Mouse (Mus musculus) hindbrain, embryonic 12.5 days (tissue): ENCODE results near the gene Rerg. TPM values are rescaled to one million over a fixed set of nuclear protein-coding genes. Genes with fewer than 3 reads are reported as not detected.

Experiments used
- ATAC-seq: fragments of 200-750 bp; cut with Nextera tagmentation; 2 replicates; pipeline ENCODE4 v1.8.0; 2017; ENCODE audit warnings: moderate TSS enrichment; ENCODE audit not compliant: low FRiP score
- H3K27ac ChIP-seq: fragments of 300-500 bp; sonication (generic); 2 replicates; pipeline ENCODE4 v1.5.1; 2016; ENCODE audit warnings: mild to moderate bottlenecking
- H3K27me3 ChIP-seq: fragments of 300-500 bp; sonication (generic); 2 replicates; pipeline ENCODE4 v1.6.1; 2016; ENCODE audit warnings: mild to moderate bottlenecking
- H3K36me3 ChIP-seq: fragments of 300-500 bp; sonication (generic); 2 replicates; pipeline ENCODE4 v1.6.1; 2016; ENCODE audit warnings: mild to moderate bottlenecking
- H3K4me1 ChIP-seq: fragments of 300-500 bp; sonication (generic); 2 replicates; pipeline ENCODE4 v1.6.1; 2016
- H3K4me2 ChIP-seq: fragments of 300-500 bp; sonication (generic); replicated peaks from 2 replicates; pipeline ENCODE4 v1.6.1; 2016; ENCODE audit warnings: mild to moderate bottlenecking
- H3K4me3 ChIP-seq: fragments of 300-500 bp; sonication (generic); 2 replicates; pipeline ENCODE4 v1.5.1; 2016; ENCODE audit warnings: mild to moderate bottlenecking
- H3K9ac ChIP-seq: fragments of 300-500 bp; sonication (generic); 2 replicates; pipeline ENCODE4 v1.6.1; 2016; ENCODE audit warnings: mild to moderate bottlenecking, moderate library complexity
- H3K9me3 ChIP-seq: fragments of 300-500 bp; sonication (generic); replicated peaks from 2 replicates; pipeline ENCODE4 v1.6.1; 2016; ENCODE audit warnings: mild to moderate bottlenecking
- WGBS: fragments of 180-500 bp; shearing (Covaris S2); methylation state at CpG from one replicate; pipeline ENCODE4 v1.1.7; 2016; 5-methylcytosine and 5-hydroxymethylcytosine counted together
- polyA plus RNA-seq: library from polyadenylated mRNA; unstranded; fragments of >200 nt; fragmentation: Nextera tagmentation; extraction: Ambion mirVana; gene quantifications from 2 replicates; pipeline ENCODE4 v1.2.1, GENCODE M21; 2016

The Rerg gene
- polyA plus RNA-seq, 1 experiment from 2014 or later, result 3.0 TPM

DNA sequence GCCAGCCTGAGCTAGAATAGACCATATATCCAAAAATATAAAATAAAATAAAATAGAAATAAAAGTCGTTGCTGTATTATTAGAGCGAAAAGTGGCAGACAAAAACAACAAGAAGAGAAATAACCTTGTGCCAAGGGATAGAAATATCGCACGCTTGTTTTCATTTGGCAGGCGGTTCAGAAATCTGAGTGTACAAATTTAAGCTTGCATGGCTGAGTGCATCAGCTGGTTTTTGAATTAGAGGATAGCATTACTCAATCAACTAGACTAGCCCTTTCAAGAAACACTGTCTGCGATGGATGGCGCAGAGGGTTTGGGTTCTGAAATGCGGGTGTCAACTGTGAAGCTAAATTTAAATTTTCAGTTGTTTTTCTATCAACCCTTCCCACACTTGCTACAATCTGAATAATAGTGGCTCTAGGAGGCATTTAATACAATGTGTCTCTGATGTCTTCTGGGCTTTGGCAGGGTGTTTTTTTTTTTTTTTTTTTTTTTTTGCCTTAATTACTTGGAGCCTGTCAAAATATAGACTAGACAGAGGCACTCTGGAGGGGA is 10.8 kb downstream of the Rerg start:
- peaks cover 2% of the 10 kb centered on the region; the same call in 1 of the 2 replicates for H3K4me1 ChIP-seq
- no peak overlapping the region for H3K4me3 ChIP-seq
- no peak overlapping the region for H3K9ac ChIP-seq
- H3K27ac ChIP-seq, result no peak overlapping the region
- no peak overlapping the region for H3K4me2 ChIP-seq
- ATAC-seq, result no peak
- H3K9me3 ChIP-seq, result no peaks in the 10 kb centered on the region
- no peaks in the 10 kb centered on the region for H3K27me3 ChIP-seq
- 88% methylated on average over 8 of the region's 8 CpGs for WGBS
- H3K36me3 ChIP-seq, result no peaks in the 10 kb centered on the region

DNA sequence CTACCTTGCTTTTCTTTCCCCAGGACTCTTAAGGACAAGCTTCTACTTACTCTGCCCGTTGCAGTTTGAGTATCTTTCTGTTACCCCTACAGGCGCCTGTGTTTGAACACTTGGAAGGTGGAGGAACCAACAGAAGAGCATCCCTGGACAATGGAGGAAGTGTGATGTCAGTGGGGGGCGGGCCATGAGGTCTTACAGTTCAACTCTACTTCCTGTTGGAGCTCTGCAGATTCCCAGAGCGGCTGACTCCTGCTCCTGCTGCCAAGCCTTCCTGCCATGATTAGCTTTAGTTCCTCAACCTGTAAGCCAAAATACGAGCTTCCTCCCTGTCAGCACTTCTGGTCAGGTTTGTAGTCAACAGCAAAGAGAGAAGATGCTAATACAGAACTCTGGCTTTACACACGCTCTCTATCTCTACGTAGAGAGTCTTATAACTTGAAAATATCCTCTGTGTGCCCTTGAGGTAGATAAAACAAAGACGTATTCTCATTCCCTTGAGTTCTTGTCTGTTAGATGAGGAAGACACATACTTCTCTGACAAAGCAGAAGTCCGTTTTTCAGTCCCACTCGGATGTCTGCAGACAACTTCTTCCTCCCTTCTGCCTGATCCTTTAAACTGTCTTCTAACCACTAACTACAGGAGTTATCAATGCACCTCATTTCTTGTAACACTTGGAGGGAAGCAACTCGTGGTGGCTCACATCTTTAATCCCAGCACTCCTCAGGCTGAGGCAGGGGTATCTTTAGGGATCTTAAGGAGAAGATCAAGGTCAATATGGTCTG is 13.7 kb downstream of the Rerg start:
- Histone ChIP-seq H3K9ac (no peak overlapping the region), H3K27me3 (no peaks in the 10 kb centered on the region), H3K27ac (no peak overlapping the region), H3K9me3 (no peaks in the 10 kb centered on the region), H3K4me1 (peaks cover 2% of the 10 kb centered on the region; the same call in 1 of the 2 replicates), H3K4me2 (no peak overlapping the region), H3K36me3 (no peaks in the 10 kb centered on the region), H3K4me3 (no peak overlapping the region)
- WGBS, result 83% methylated on average over 11 of the region's 11 CpGs
- no peak for ATAC-seq

DNA sequence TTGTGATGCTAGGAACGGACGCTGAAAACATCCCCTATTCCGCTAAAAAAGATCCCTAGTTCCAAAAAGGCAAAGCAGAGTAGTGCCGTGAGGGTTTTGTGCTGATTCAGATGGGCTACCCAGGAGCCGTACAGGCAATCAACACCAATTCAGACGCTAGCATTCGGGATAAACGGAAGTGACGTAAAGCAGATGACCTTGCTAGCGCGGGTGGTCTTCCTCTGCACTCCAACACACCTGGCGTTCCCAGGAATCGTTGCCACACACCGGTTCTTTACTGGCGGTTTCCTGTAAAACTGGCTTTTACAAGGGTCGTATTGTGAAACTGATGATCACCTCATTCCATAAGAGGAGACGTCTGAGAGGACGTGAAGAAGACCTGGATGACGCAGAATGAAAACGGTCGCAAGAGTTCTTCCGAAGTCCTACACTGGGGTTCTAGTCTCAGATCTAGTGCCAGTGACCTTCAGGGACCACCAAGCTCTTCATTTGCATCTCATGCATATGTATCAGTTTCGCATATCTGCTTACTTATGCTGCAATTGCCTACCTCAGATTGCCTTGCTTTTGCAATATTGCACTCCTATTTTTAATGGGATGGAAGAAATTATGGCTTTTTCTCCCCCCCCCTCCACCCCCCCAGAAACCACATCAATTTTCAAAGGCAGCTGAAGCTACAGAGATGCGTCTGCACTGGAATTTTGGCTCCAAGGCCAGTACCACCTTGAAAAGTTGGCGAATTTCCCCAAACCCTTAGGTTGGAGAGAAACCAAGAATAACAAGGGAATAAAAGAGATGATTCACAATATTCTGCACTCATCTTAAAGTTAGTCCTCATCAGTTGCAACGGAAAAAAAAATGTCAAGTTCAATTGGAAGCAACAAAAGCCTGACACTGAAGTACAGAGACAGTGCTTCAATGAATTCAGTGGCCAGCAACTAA is 14.8 kb downstream of the Rerg start:
- WGBS, result 66% methylated on average over 26 of the region's 26 CpGs
- Histone ChIP-seq H3K9ac (no peak overlapping the region), H3K36me3 (no peaks in the 10 kb centered on the region), H3K27me3 (no peaks in the 10 kb centered on the region), H3K4me1 (peaks cover 2% of the 10 kb centered on the region; the same call in 1 of the 2 replicates), H3K9me3 (no peaks in the 10 kb centered on the region), H3K27ac (no peak overlapping the region), H3K4me2 (no peak overlapping the region), H3K4me3 (no peak overlapping the region)
- no peak for ATAC-seq

DNA sequence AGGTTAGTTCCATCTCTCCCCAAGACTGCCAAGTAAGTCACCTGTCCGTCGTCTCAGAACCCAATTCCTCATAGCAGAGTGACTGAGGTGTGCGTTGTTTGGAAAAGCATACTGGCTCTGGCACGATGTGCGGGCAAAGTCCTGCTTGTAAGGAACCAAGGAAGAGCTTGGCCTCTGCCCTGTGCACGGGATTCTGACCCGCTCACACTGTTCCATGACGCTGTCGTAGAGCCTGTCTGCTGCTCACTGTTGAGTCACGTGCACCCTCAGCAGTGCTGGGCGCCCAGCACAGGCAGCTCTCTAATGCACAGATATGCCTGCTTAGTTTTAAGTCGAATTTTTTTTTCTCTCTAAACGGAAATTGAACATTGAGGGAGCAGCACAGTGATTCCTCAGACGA is 17.3 kb downstream of the Rerg start:
- ATAC-seq, result no peak
- Histone ChIP-seq H3K27me3 (no peaks in the 10 kb centered on the region), H3K9me3 (no peaks in the 10 kb centered on the region), H3K9ac (no peak overlapping the region), H3K4me2 (no peak overlapping the region), H3K4me3 (no peak overlapping the region), H3K36me3 (no peaks in the 10 kb centered on the region), H3K27ac (no peak overlapping the region), H3K4me1 (peaks cover 2% of the 10 kb centered on the region; the same call in 1 of the 2 replicates)
- WGBS, result 94% methylated on average over 14 of the region's 14 CpGs

DNA sequence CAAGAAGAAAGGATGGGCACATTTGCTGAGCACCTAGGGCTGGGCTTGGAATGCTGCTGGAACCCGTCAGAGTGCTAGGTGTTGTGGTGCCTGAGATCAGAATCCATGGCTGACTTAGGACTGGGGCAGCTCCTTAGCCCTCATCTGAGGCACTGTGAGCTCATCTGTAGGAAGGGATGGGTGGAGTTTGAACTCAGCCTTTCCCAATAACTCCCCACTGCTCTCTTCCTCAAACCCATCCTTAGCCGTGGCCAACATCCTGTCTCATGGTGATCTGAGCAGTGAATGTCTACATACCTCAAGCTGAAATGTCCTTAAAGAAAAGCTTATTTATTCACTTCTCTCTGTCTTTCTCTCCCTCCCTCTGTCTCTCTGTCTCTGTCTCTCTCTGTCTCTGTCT is 19.3 kb downstream of the Rerg start:
- H3K4me3 ChIP-seq, result no peak overlapping the region
- H3K36me3 ChIP-seq, result no peaks in the 10 kb centered on the region
- peaks cover 2% of the 10 kb centered on the region; the same call in 1 of the 2 replicates for H3K4me1 ChIP-seq
- no peaks in the 10 kb centered on the region for H3K27me3 ChIP-seq
- ATAC-seq, result no peak
- H3K27ac ChIP-seq, result no peak overlapping the region
- H3K4me2 ChIP-seq, result no peak overlapping the region
- 86% methylated on average over 2 of the region's 2 CpGs for WGBS
- H3K9ac ChIP-seq, result no peak overlapping the region
- no peaks in the 10 kb centered on the region for H3K9me3 ChIP-seq

DNA sequence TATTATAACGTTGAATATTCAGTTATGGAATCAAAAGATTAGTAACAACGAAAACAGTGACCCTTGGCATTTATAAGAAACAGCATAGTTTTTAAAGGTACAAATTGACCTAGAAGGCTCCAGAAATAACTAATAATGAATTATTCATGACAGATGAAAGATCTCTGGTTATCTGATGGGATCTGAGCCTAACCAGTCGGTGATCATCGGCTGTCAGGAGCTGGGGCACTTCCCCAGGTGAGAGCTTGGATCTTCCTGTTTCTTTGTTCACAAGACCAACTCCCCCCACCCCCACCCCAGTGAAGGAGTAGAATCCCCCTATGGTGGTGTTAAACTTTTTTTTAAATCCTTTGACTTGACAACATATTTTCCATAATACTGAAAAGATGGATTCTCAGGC is 20.5 kb downstream of the Rerg start:
- no peak overlapping the region for H3K27ac ChIP-seq
- no peak overlapping the region for H3K4me3 ChIP-seq
- H3K36me3 ChIP-seq, result no peaks in the 10 kb centered on the region
- 0 out of 2 replicates have a peak, but pooled peaks cover under 1% of the 10 kb centered on the region for H3K4me1 ChIP-seq
- no peaks in the 10 kb centered on the region for H3K27me3 ChIP-seq
- H3K9ac ChIP-seq, result no peak overlapping the region
- H3K4me2 ChIP-seq, result no peak overlapping the region
- WGBS, result 84% methylated on average over 4 of the region's 4 CpGs
- no peak for ATAC-seq
- no peaks in the 10 kb centered on the region for H3K9me3 ChIP-seq

DNA sequence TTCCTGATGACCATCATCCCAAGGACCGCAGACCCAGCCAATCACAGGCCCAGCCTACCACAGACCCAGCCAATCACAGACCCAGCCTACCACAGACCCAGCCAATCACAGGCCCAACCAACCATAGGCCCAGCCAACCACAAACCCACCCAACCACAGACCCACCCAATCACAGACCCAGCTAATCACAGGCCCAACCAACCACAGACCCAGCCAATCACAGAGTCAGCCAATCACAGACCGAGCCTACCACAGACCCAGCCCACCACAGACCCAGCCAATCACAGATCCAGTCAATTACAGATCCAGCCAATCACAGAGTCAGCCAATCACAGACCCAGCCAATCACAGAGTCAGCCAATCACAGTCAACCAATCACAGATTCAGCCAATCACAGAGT is 23.4 kb downstream of the Rerg start:
- 96% methylated on average over 2 of the region's 2 CpGs for WGBS
- Histone ChIP-seq H3K27me3 (no peaks in the 10 kb centered on the region), H3K9ac (no peak overlapping the region), H3K4me2 (no peak overlapping the region), H3K36me3 (no peaks in the 10 kb centered on the region), H3K4me3 (no peak overlapping the region), H3K9me3 (no peaks in the 10 kb centered on the region), H3K4me1 (peaks cover 14% of the 10 kb centered on the region), H3K27ac (no peak overlapping the region)
- no peak for ATAC-seq

DNA sequence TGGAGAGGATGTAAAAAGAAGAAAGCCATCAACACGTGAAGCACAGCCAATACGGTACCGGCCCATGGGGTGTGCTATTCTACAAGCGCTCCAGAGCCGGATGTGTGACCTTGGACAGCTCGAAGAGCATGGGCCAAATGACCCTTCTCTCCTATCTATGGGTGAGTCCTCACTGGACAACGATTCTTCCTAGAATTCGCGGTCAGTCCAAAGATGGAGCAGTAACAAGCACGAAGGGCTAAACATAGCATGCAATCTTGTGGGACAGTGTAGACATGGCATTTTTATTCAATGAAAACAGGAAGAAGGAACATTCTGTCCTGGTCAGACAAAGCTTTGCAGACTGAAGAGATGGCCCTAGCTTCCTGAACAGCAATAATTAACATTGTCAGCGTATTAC is 24.7 kb downstream of the Rerg start:
- H3K9ac ChIP-seq, result no peak overlapping the region
- WGBS, result 87% methylated on average over 11 of the region's 11 CpGs
- H3K4me2 ChIP-seq, result no peak overlapping the region
- no peaks in the 10 kb centered on the region for H3K27me3 ChIP-seq
- no peaks in the 10 kb centered on the region for H3K9me3 ChIP-seq
- no peaks in the 10 kb centered on the region for H3K36me3 ChIP-seq
- no peak for ATAC-seq
- peaks cover 21% of the 10 kb centered on the region for H3K4me1 ChIP-seq
- H3K27ac ChIP-seq, result no peak overlapping the region
- H3K4me3 ChIP-seq, result no peak overlapping the region

DNA sequence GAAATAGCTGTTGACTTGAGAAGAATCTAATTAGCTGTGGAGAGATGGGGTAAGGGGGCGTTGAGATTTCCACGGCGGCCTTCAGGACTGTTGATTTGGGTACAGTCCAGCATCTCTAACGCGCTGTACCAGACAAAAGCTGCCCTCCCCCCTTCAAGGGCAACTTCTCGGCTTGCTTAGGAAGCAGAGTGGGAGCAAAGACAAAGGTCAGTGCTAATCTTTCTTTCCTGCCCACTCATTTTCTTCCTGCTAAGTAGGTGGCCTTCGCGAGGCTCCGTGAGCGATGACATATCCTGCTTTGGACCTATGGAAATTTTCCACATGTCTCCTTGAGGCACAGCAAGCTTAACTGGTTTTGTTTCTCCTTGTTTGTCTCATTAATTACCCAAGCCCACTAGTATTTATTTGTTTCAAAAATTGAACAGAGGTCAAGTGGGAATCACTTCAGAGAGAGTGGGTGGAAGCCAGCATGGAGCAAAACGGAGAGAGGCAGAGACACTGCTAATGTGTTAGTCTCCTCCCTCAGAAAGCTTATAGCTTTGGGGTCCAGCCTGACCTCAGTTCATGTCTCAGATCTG is 25.2 kb downstream of the Rerg start:
- Histone ChIP-seq H3K27me3 (no peaks in the 10 kb centered on the region), H3K36me3 (no peaks in the 10 kb centered on the region), H3K9ac (no peak overlapping the region), H3K9me3 (no peaks in the 10 kb centered on the region), H3K4me2 (no peak overlapping the region), H3K4me3 (no peak overlapping the region), H3K4me1 (peaks cover 21% of the 10 kb centered on the region), H3K27ac (no peak overlapping the region)
- no peak for ATAC-seq
- WGBS, result 54% methylated on average over 11 of the region's 11 CpGs

DNA sequence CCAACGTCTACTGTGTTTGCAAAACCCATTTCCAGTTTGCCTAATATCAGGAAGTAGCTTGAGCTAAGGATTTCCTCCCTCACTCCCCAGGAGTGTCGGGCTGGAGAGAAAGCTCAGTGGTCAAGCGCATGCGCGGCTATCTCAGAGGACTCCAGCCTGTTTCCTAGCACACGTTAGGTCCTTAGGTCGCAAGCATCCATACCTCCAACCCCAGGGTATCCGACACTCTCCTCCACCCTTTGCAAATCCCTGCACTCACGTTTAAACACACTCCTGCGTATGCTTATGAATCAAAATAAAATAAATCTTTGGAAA is 25.8 kb downstream of the Rerg start:
- H3K9me3 ChIP-seq, result no peaks in the 10 kb centered on the region
- peaks cover 21% of the 10 kb centered on the region for H3K4me1 ChIP-seq
- WGBS, result 87% methylated on average over 10 of the region's 10 CpGs
- H3K4me3 ChIP-seq, result no peak overlapping the region
- H3K36me3 ChIP-seq, result no peaks in the 10 kb centered on the region
- no peak for ATAC-seq
- H3K27me3 ChIP-seq, result no peaks in the 10 kb centered on the region
- H3K9ac ChIP-seq, result no peak overlapping the region
- no peak overlapping the region for H3K27ac ChIP-seq
- H3K4me2 ChIP-seq, result no peak overlapping the region

DNA sequence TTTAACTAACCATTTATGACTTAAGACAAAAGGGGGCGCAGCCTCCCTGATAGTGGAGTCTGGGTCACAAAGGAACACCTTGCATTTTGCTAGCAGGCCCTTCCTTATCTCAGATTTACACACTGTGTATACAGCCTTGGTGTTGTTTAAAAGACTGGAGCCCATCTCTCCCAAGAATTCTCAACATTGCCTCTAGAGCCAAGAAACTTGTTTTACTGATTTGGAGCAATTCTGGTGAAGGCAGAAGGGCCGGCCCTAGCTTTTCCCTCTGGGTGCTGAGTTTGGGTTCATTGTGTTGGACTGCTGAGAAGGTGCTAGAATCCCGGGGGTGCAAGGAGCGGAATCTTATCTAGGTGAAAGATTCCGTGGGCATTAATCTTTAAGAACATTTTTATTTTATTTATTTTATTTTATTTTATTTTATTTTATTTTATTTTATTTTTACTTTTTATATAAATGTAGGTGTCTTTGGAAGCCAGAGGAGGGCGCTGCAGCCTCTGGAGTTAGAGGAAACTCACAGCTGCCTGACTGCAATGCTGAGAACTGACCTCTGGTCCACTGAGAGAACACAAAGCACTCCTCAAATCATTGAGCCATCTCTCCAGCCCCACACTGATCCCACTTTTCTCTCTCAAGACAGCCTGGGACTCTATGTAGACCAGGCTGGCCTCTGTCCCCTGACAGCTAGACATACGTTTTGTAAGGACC is 26.3 kb downstream of the Rerg start:
- no peak overlapping the region for H3K27ac ChIP-seq
- no peak overlapping the region for H3K9ac ChIP-seq
- H3K9me3 ChIP-seq, result no peaks in the 10 kb centered on the region
- H3K27me3 ChIP-seq, result no peaks in the 10 kb centered on the region
- no peak overlapping the region for H3K4me3 ChIP-seq
- no peaks in the 10 kb centered on the region for H3K36me3 ChIP-seq
- H3K4me1 ChIP-seq, result peaks cover 21% of the 10 kb centered on the region
- no peak for ATAC-seq
- no peak overlapping the region for H3K4me2 ChIP-seq
- WGBS, result 84% methylated on average over 7 of the region's 7 CpGs
